Mouse (Mus musculus) limb, embryonic 11.5 days (tissue): ENCODE measurements at regions not wholly inside any gene's neighbourhood (a gene's known extent, or its start where the extent isn't known, plus 50 kb on each side); places are given as distances from the start of the nearest gene placed in this dataset.
"Not testable (repeated sequence)": the region's sequence is repeated elsewhere in the genome, so short reads cannot be mapped to it uniquely, and the experiment has no call there.

ENCODE experiments used
- ATAC-seq: fragments of 200-750 bp; cut with Nextera tagmentation; 2 replicates; pipeline ENCODE4 v1.8.0; 2017; ENCODE audit warnings: low read depth; ENCODE audit not compliant: insufficient number of reproducible peaks, low FRiP score, low TSS enrichment
- DNase-seq: peaks from one replicate; pipeline ENCODE4 v3.0.0-alpha.2; 2015; ENCODE audit warnings: low spot score
- H3K27ac ChIP-seq: fragments of 300-500 bp; sonication (generic); replicated peaks from 2 replicates; pipeline ENCODE4 v1.5.1; 2014; ENCODE audit warnings: low read depth, mild to moderate bottlenecking, low read length
- H3K27me3 ChIP-seq: fragments of 300-500 bp; sonication (generic); 2 replicates; pipeline ENCODE4 v1.6.1; 2014; ENCODE audit warnings: mild to moderate bottlenecking, low read length, mixed read lengths; ENCODE audit not compliant: control insufficient read depth, insufficient read depth
- H3K36me3 ChIP-seq: fragments of 300-500 bp; sonication (generic); 2 replicates; pipeline ENCODE4 v1.6.1; 2014; ENCODE audit warnings: mild to moderate bottlenecking, low read length, moderate library complexity, mixed read lengths; ENCODE audit not compliant: control insufficient read depth, insufficient read depth
- H3K4me1 ChIP-seq: fragments of 300-500 bp; sonication (generic); 2 replicates; pipeline ENCODE4 v1.6.1; 2014; ENCODE audit warnings: low read length, mixed read lengths; ENCODE audit not compliant: control insufficient read depth, insufficient read depth
- H3K4me2 ChIP-seq: fragments of 300-500 bp; sonication (generic); 2 replicates; pipeline ENCODE4 v1.6.1; 2014; ENCODE audit warnings: low read depth, mild to moderate bottlenecking, moderate library complexity; ENCODE audit not compliant: severe bottlenecking
- H3K4me3 ChIP-seq: fragments of 300-500 bp; sonication (generic); 2 replicates; pipeline ENCODE4 v1.5.1; 2014; ENCODE audit warnings: low read depth, low read length
- H3K9ac ChIP-seq: fragments of 300-500 bp; sonication (generic); 2 replicates; pipeline ENCODE4 v1.6.1; 2014; ENCODE audit warnings: mild to moderate bottlenecking, low read length
- H3K9me3 ChIP-seq: fragments of 300-500 bp; sonication (generic); 2 replicates; pipeline ENCODE4 v1.6.1; 2016; ENCODE audit warnings: low read length; ENCODE audit not compliant: control insufficient read depth
- WGBS: fragments of 180-500 bp; shearing (Covaris S2); extraction: QIAGEN DNeasy Blood & Tissue Kit; methylation state at CpG from one replicate; pipeline ENCODE4 v1.1.7; 2014; 5-methylcytosine and 5-hydroxymethylcytosine counted together

- H3K9ac ChIP-seq = no peak overlapping the region
- H3K9me3 ChIP-seq = no peaks in the 10 kb centered on the region
- H3K36me3 ChIP-seq = no peaks in the 10 kb centered on the region
- 81% methylated on average over 4 of the region's 4 CpGs for WGBS
- H3K27me3 ChIP-seq = no peaks in the 10 kb centered on the region
- ATAC-seq (no peak), DNase-seq (no peak)
- no peak overlapping the region for H3K4me3 ChIP-seq
- H3K4me1 ChIP-seq = no peaks in the 10 kb centered on the region
- no peak overlapping the region for H3K4me2 ChIP-seq
- no peak overlapping the region for H3K27ac ChIP-seq
These were observed 582.4 kb upstream of the Mms22l start for GRCm38 (mm10) chr4:23913822-23914221.

DNA sequence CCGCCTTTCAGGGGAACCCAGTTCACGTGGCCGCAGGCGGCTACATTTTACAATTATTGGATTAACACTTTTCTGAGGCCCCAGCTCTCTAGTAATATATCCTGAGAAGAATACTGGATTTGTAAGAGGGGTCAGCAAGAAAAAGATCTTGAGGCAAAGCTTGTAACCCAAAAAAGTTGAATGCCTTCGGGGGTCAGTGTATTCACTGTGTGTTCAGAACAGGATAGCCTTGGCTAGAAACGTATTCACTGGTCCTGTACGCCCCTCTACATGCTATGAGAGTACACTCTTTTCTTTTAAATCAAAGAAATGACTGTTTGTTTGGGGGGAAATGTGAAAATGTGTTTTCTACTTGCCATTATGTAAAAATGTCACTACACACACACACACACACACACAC, 581.8 kb upstream of the Mms22l start:
- no peak overlapping the region for H3K9ac ChIP-seq
- 88% methylated on average over 7 of the region's 7 CpGs for WGBS
- no peaks in the 10 kb centered on the region for H3K27me3 ChIP-seq
- ATAC-seq (no peak), DNase-seq (no peak)
- no peaks in the 10 kb centered on the region for H3K4me1 ChIP-seq
- no peaks in the 10 kb centered on the region for H3K9me3 ChIP-seq
- no peak overlapping the region for H3K4me3 ChIP-seq
- no peaks in the 10 kb centered on the region for H3K36me3 ChIP-seq
- H3K4me2 ChIP-seq = no peak overlapping the region
- H3K27ac ChIP-seq = no peak overlapping the region

GRCm38 (mm10) chr4:23921520-23921919, 574.7 kb upstream of the Mms22l start:
- WGBS = 90% methylated on average over 3 of the region's 3 CpGs
- no peaks in the 10 kb centered on the region for H3K9me3 ChIP-seq

DNA sequence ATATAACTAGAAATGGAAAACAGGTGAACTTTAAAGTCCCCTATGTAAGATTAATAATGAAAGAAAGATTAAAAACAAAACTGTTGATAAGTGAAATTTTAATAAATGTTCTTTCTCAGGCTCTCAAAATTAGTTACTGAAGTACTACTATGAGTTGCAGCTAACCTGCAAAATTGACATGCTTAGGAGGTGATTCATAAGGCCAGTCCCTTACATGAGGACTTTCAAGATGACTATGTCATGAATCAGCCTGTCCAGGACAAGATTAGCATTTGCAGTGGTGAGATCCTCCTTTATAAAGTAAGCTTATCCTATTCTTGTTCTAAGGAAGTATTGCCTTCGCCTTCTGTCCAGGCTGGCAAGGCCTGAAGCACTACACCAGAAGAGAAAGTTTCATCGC, 542.1 kb upstream of the Mms22l start:
- 88% methylated on average over 2 of the region's 2 CpGs for WGBS
- Histone ChIP-seq H3K36me3 (no peaks in the 10 kb centered on the region), H3K4me2 (no peak overlapping the region), H3K27me3 (no peaks in the 10 kb centered on the region), H3K9me3 (no peaks in the 10 kb centered on the region), H3K4me3 (no peak overlapping the region), H3K4me1 (no peaks in the 10 kb centered on the region), H3K9ac (no peak overlapping the region), H3K27ac (no peak overlapping the region)
- DNase-seq (no peak), ATAC-seq (no peak)

More at GRCm38 (mm10) chr4:23921520-23921919, 574.7 kb upstream of the Mms22l start:
- Histone ChIP-seq H3K4me2 (no peak overlapping the region), H3K4me3 (no peak overlapping the region), H3K9ac (no peak overlapping the region), H3K27me3 (no peaks in the 10 kb centered on the region), H3K36me3 (no peaks in the 10 kb centered on the region), H3K4me1 (no peaks in the 10 kb centered on the region), H3K27ac (no peak overlapping the region)
- ATAC-seq (no peak), DNase-seq (no peak)

DNA sequence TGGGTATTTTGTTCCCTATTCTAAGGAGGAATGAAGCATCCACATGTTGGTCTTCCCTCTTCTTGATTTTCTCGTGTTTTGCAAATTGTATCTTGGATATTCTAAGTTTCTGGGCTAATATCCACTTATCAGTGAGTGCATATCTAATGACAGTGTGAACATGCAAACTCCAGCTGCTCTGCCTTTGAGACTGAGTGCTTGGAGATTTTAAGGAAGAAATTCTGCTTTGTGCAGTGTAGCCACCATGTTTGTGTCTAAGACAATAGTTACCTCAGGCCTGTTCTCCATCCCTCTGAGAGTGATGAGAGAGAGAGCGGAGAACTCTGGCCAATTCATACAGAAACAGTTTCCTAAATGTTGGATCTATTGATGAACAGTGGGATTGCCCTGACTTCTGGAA, 514.1 kb upstream of the Mms22l start:
- not testable (repeated sequence) for H3K36me3 ChIP-seq, H3K4me1 ChIP-seq, H3K9me3 ChIP-seq, H3K4me2 ChIP-seq, H3K4me3 ChIP-seq, ATAC-seq, H3K9ac ChIP-seq, H3K27ac ChIP-seq, DNase-seq, H3K27me3 ChIP-seq
- 88% methylated on average over 2 of the region's 2 CpGs for WGBS

DNA sequence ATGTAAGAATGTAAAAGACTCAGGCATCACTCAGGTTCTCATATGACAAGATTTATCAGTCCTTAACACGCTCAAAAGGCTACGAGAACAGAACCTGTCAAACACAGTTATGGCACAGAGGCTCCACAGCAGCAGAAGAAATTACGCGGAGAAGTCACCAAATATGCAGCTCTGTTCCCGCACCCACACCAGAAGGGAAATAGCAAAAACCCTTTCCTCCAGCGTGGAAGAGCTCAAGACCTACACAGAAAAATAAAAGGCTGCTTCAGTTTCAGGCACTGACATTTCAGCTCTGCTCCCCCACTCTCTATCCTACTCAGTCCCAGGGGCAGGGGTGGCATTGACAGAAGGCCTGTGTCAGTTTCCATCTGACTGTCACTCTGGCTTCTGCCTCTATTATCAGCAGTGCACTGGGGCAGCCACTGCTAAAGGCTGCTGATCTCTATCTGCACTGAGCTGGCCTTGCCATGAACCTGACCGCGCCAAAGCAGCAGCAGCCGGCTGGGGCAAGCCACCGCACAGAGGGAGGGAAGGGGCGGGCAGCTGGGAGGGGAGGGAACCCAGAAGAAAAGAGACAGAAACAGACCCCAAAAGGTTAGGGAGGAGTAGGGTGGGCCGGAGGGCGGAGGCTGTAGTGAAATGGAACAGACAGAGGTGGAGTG, 513.3 kb upstream of the Mms22l start:
- H3K4me3 ChIP-seq = no peak overlapping the region

DNA sequence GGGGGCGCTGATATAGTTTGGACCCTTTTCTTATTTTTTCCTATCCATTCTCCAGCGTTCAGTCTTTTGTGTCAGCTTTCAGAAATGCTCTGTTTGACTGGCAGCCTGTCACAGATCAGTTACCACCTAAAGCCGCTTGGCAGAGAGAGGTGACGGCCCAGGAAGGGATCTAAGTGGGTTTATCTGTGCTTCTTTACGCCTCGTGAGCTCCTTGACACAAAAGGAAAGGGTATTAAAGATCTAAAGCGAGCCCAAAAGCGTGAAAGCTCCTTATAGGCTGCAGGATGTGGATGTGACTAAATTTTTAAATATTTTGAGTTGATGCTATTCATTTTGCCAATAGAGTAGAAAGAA, 512.8 kb upstream of the Mms22l start:
- Histone ChIP-seq H3K9ac (no peak overlapping the region), H3K4me2 (peak overlapping the region; percentile 32)
- DNase-seq = no peak

More for the DNA sequence above, 513.3 kb upstream of the Mms22l start:
- Histone ChIP-seq H3K4me2 (peak overlapping the region; percentile 32), H3K4me1 (no peaks in the 10 kb centered on the region), H3K27ac (no peak overlapping the region), H3K9me3 (no peaks in the 10 kb centered on the region), H3K9ac (no peak overlapping the region), H3K36me3 (no peaks in the 10 kb centered on the region), H3K27me3 (no peaks in the 10 kb centered on the region)
- ATAC-seq = peak; percentile 65
- peak; percentile 43 for DNase-seq
- 34% methylated on average over 13 of the region's 13 CpGs for WGBS

GRCm38 (mm10) chr4:23984005-23984404, 512.2 kb upstream of the Mms22l start:
- H3K27me3 ChIP-seq = no peaks in the 10 kb centered on the region

More for the DNA sequence above, 512.8 kb upstream of the Mms22l start:
- 15% methylated on average over 8 of the region's 8 CpGs for WGBS
- Histone ChIP-seq H3K4me3 (no peak overlapping the region), H3K9me3 (no peaks in the 10 kb centered on the region), H3K36me3 (no peaks in the 10 kb centered on the region), H3K27me3 (no peaks in the 10 kb centered on the region), H3K4me1 (no peaks in the 10 kb centered on the region), H3K27ac (no peak overlapping the region)
- no peak for ATAC-seq

DNA sequence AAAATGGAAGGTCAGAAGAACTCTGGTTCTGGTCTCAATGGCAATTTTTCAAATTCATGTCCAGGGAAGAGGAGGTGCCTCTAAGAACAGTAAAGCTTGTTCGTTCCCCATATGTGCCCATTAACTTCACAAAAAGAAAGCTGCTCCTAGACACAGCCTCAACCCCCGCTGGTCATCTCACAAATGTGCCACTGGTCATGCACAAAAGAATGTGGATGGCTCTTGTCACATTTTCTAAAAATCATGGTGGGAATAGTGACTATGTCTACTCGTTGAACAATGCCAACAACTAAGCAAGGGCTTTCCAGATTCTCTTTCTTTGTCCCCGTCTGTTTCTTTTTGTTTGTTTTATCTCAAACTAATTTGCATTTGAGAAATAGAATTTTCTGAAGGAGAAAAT, 510.3 kb upstream of the Mms22l start:
- Histone ChIP-seq H3K4me2 (no peak overlapping the region), H3K9me3 (no peaks in the 10 kb centered on the region), H3K9ac (no peak overlapping the region), H3K27me3 (no peaks in the 10 kb centered on the region), H3K36me3 (no peaks in the 10 kb centered on the region), H3K27ac (no peak overlapping the region), H3K4me3 (no peak overlapping the region), H3K4me1 (no peaks in the 10 kb centered on the region)
- 82% methylated on average over 4 of the region's 4 CpGs for WGBS
- DNase-seq = no peak
- ATAC-seq = no peak

More at GRCm38 (mm10) chr4:23984005-23984404, 512.2 kb upstream of the Mms22l start:
- no peak overlapping the region for H3K27ac ChIP-seq
- WGBS = 81% methylated on average over 3 of the region's 3 CpGs
- no peak for ATAC-seq
- no peak overlapping the region for H3K4me2 ChIP-seq
- H3K4me3 ChIP-seq = no peak overlapping the region
- no peaks in the 10 kb centered on the region for H3K9me3 ChIP-seq
- no peak overlapping the region for H3K9ac ChIP-seq
- DNase-seq = no peak
- no peaks in the 10 kb centered on the region for H3K36me3 ChIP-seq
- H3K4me1 ChIP-seq = no peaks in the 10 kb centered on the region
